Mouse (Mus musculus) heart, adult 2 months (tissue): ENCODE measurements around the gene Pomgnt2. TPM values are rescaled to one million over a fixed set of nuclear protein-coding genes. Genes with fewer than 3 reads are reported as not detected.

Experiments
- DNase-seq, 2 experiments: peaks; one replicate each; pipeline ENCODE4 v3.0.0; 2021
- H3K27ac ChIP-seq: fragments of 200-600 bp; 2 replicates; pipeline ENCODE4 v1.8.1; 2022
- H3K27me3 ChIP-seq: fragments of 200-500 bp; 2 replicates; pipeline ENCODE4 v1.6.1; 2012; ENCODE audit warnings: mild to moderate bottlenecking, low read length, inconsistent platforms, mixed read lengths; ENCODE audit not compliant: control insufficient read depth, insufficient read depth
- H3K36me3 ChIP-seq: fragments of 200-500 bp; 2 replicates; pipeline ENCODE4 v1.6.1; 2012; ENCODE audit warnings: low read length, inconsistent platforms; ENCODE audit not compliant: control insufficient read depth, insufficient read depth
- H3K4me1 ChIP-seq: fragments of 200-500 bp; 2 replicates; pipeline ENCODE4 v1.6.1; 2011; ENCODE audit warnings: low read length; ENCODE audit not compliant: control insufficient read depth, insufficient read depth
- H3K4me3 ChIP-seq: fragments of 200-600 bp; 2 replicates; pipeline ENCODE4 v1.8.1; 2022
- H3K79me2 ChIP-seq: fragments of 200-500 bp; replicated peaks from 2 replicates; pipeline ENCODE4 v1.6.1; 2012; ENCODE audit warnings: mild to moderate bottlenecking, inconsistent platforms, low read length, moderate library complexity, mixed read lengths; ENCODE audit not compliant: control insufficient read depth, insufficient read depth
- H3K9ac ChIP-seq: fragments of 200-500 bp; 2 replicates; pipeline ENCODE4 v1.6.1; 2012; ENCODE audit warnings: low read depth, mild to moderate bottlenecking, control low read depth, inconsistent platforms, low read length, mixed read lengths
- CTCF ChIP-seq: fragments of 200-600 bp; IDR thresholded peaks from 2 replicates; pipeline ENCODE4 v1.8.1; 2022; ENCODE audit warnings: antibody characterized with exemption, mild to moderate bottlenecking, moderate library complexity
- EP300 ChIP-seq: fragments of 200-500 bp; IDR thresholded peaks from 2 replicates; pipeline ENCODE4 v1.6.1; 2011; ENCODE audit warnings: low read depth, low read length, control low read depth; ENCODE audit not compliant: insufficient read depth
- POLR2A ChIP-seq: fragments of 200-500 bp; IDR thresholded peaks from 2 replicates; pipeline ENCODE4 v1.6.1; 2011; ENCODE audit warnings: mild to moderate bottlenecking, low read depth, low read length, control low read depth; ENCODE audit not compliant: insufficient read depth
- WGBS: fragments of 180-500 bp; shearing (Covaris S2); methylation state at CpG from one replicate; pipeline ENCODE4 v1.1.7; 2018; 5-methylcytosine and 5-hydroxymethylcytosine counted together
- intact Hi-C: fragments of 180-260 bp; cut with DNase I; formaldehyde crosslinking; loops from one replicate; pipeline ENCODE4 v1.15.1; 2025
- polyA plus RNA-seq: library from polyadenylated mRNA; depleted of rRNA; stranded (reverse); fragments of >200 nt; gene quantifications from 2 replicates; pipeline ENCODE4 v1.2.3, GENCODE M21; 2012
- total RNA-seq, 2 experiments: library from RNA; stranded (reverse); gene quantifications; 2 replicates each; pipeline ENCODE4 v1.2.3; 2021

Pomgnt2 gene
- total and polyA plus RNA-seq, 3 experiments, result 14.0 to 21.4 (median 15.3) TPM

DNA sequence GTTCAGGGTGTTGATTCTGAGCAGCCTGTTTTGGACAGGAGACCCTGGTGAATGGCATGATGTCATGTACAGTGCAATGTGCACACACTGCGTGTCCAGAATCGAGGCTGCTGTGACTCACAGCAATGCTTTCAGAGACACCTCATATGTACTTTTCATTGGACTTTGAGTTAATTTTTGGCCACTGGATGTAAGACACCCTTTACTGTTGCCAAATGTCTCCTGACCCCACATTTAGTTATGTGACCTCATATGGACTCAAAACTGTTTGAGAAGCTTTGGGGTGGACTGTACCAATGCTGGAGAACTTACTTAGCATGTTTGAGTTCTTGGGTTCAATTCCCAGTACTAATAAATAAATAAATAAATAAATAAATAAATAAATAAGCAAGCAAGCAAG lies 13.8 kb upstream of the Pomgnt2 start:
- H3K4me3 ChIP-seq, result no peak overlapping the region
- H3K79me2 ChIP-seq, result no peaks in the 10 kb centered on the region
- TF ChIP-seq POLR2A (no peak), CTCF (no peak), EP300 (no peak)
- intact Hi-C loops, result loop anchor here (10.0 kb wide), 1 partner anchor 304 kb away; no protein-coding TSS in a partner anchor
- no peak overlapping the region for H3K27ac ChIP-seq
- H3K9ac ChIP-seq, result no peak overlapping the region
- H3K27me3 ChIP-seq, result no peaks in the 10 kb centered on the region
- no peak for DNase-seq
- WGBS, result 92% methylated on average over 2 of the region's 2 CpGs
- no peaks in the 10 kb centered on the region for H3K36me3 ChIP-seq
- H3K4me1 ChIP-seq, result peaks cover 1% of the 10 kb centered on the region; the same call in 1 of the 2 replicates

DNA sequence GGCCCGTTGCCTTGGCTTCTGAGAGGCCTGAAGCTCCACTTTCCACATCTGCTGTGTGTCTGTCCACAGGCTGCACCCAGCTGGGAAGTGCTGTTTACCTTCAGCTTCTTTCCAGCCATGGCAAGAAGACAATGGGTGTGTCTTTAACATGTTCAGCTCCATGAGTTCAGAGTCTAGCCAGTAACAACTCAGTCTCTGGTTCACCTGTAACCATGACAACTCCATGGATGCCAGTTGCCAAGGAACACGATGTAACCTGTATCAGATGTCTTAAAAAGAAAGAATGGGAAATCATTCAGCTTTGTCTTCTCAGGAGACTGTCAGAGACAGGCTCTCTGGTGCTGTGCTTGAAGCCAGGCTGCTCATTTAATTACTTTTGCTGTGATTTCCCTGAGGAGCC lies 12.0 kb upstream of the Pomgnt2 start:
- Histone ChIP-seq H3K27ac (no peak overlapping the region), H3K9ac (no peak overlapping the region), H3K79me2 (no peaks in the 10 kb centered on the region), H3K27me3 (peaks cover 4% of the 10 kb centered on the region; the same call in 1 of the 2 replicates), H3K36me3 (no peaks in the 10 kb centered on the region), H3K4me1 (no peaks in the 10 kb centered on the region), H3K4me3 (no peak overlapping the region)
- 45% methylated on average over 2 of the region's 2 CpGs for WGBS
- intact Hi-C loops, result no loop called here
- TF ChIP-seq POLR2A, result no peak
- TF ChIP-seq EP300, result no peak
- TF ChIP-seq CTCF, result no peak
- DNase-seq, result no peak

DNA sequence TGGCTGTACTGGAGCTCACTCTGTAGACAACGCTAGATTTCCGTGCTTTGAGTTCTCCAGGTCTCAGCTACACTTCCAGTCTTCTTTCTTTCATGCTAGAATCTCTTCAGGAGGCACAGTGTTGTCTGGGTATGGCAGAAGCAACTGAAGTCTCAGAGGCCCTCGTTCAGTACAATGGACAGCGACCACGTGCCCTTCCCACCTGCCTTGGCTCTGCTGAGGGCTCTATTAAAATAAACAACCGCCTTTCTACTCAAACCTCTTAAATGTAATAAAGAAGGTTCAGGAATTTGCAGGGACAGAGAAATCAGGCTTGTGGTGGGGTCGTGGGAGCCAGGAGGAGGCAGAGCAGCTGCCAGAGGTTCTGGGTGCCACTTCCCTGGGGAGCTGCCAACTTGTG lies 9.7 kb upstream of the Pomgnt2 start:
- no peak for DNase-seq

DNA sequence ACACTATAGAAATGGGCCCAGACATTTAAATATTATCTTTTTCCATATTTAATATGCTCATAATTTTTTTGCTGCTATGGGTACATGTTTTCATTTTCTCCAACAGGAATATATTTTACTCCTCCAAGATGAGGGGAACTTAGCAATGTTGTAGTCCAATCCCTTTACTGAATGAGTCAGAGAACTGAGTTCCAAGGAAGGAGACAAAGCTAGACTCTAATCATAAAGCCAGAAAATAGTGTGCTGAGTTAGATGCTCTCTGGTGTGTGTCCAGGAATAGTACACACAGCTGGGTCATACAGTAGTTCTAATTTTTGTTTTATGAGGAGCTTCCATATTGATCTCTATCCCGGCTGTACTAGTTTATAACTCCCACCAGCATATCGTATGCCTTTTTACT lies 9.3 kb upstream of the Pomgnt2 start:
- Histone ChIP-seq H3K9ac (no peak overlapping the region), H3K27ac (no peak overlapping the region), H3K36me3 (no peaks in the 10 kb centered on the region), H3K4me3 (no peak overlapping the region), H3K79me2 (no peaks in the 10 kb centered on the region), H3K4me1 (no peaks in the 10 kb centered on the region), H3K27me3 (peaks cover 4% of the 10 kb centered on the region; the same call in 1 of the 2 replicates)
- WGBS, result 88% methylated on average over 2 of the region's 2 CpGs
- no peak for TF ChIP-seq POLR2A
- no peak for TF ChIP-seq CTCF
- no peak for TF ChIP-seq EP300
- intact Hi-C loops, result no loop called here
- DNase-seq, result no peak

More for the DNA sequence above, 9.7 kb upstream of the Pomgnt2 start:
- no peak overlapping the region for H3K4me3 ChIP-seq
- H3K36me3 ChIP-seq, result no peaks in the 10 kb centered on the region
- 11% methylated on average over 7 of the region's 7 CpGs for WGBS
- no peaks in the 10 kb centered on the region for H3K4me1 ChIP-seq
- TF ChIP-seq EP300 (no peak), CTCF (no peak), POLR2A (no peak)
- H3K9ac ChIP-seq, result no peak overlapping the region
- no peak overlapping the region for H3K27ac ChIP-seq
- intact Hi-C loops, result no loop called here
- H3K27me3 ChIP-seq, result peaks cover 4% of the 10 kb centered on the region; the same call in 1 of the 2 replicates
- no peaks in the 10 kb centered on the region for H3K79me2 ChIP-seq

DNA sequence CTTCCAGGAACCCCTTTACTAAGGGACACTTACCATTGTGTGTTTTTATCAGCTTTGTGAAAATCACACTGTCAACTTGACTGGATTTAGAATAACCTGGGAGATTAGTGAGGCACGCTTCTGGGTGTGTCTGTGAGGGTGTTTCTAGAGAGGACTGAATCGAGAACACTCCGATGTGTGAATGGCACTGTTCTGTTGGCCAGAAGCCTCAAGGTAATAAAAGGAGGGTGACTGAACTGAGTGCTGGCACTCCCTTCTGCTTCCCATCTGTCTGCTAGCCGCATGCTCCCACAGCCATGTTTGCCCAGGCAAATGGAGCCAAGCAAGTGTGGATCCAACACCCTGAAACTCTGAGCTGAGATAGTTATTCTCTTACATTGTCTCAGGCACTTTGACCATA lies 1.1 kb upstream of the Pomgnt2 start:
- intact Hi-C loops, result no loop called here
- H3K27me3 ChIP-seq, result no peaks in the 10 kb centered on the region

DNA sequence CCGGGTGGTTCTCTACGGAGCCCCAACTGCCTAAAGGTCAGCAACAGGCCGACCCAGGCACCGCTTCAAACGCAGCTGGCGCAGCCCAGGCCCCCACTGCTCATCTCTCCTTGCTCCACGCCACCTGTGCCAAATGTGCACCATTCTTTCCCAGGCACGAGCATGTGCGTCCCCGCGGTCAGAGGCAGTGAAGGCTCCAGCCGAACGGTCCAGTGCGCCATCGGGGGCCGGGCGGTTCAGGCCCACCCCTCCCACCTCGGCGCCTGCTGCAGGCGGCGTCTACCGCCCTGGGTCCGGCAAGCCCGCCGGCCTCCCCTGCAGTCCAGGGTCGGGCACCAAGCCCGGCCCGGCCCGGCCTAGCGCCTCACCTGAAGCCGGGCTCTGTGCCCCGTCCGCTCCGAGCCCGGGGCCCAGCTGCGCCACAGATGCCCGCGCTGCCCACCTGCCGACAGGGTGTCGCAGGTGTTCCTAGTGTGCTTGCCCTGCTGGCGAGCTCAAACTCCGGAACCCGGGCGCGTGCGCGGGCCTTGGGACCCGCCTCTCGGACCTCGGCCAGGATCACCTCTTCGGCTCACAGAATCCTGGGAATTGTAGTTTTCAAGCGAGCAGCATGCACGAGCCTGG lies 1.3 kb downstream of the Pomgnt2 start:
- Histone ChIP-seq H3K36me3 (no peaks in the 10 kb centered on the region), H3K27ac (peak overlapping the region; percentile 64), H3K79me2 (peaks cover 2% of the 10 kb centered on the region; the same call in 1 of the 2 replicates), H3K4me1 (no peaks in the 10 kb centered on the region), H3K4me3 (peak overlapping the region; percentile 70), H3K27me3 (no peaks in the 10 kb centered on the region), H3K9ac (peak overlapping the region; percentile 92)
- 1% methylated on average over 53 of the region's 53 CpGs for WGBS
- TF ChIP-seq CTCF (peak; percentile 41), EP300 (no peak), POLR2A (peak; percentile 33; the same call in 1 of the 2 replicates)
- intact Hi-C loops, result no loop called here
- peak; percentile 87 to 89 for DNase-seq

More for the DNA sequence above, 1.1 kb upstream of the Pomgnt2 start:
- no peak for DNase-seq
- 77% methylated on average over 4 of the region's 4 CpGs for WGBS
- Histone ChIP-seq H3K79me2 (peaks cover 2% of the 10 kb centered on the region; the same call in 1 of the 2 replicates), H3K27ac (no peak overlapping the region), H3K4me3 (no peak overlapping the region), H3K4me1 (no peaks in the 10 kb centered on the region), H3K9ac (no peak overlapping the region), H3K36me3 (no peaks in the 10 kb centered on the region)
- no peak for TF ChIP-seq CTCF
- no peak for TF ChIP-seq EP300
- TF ChIP-seq POLR2A, result no peak
